Mouse (Mus musculus) ZHBTc4 (cell line): ENCODE results near the gene Rab27a.
"Not testable (repeated sequence)": the region's sequence is repeated elsewhere in the genome, so short reads cannot be mapped to it uniquely, and the experiment has no call there.

Experiments used
- DNase-seq: peaks from one replicate; pipeline ENCODE4 v3.0.0-alpha.2; 2011; ENCODE audit warnings: low read depth, low spot score

The Rab27a gene

DNA sequence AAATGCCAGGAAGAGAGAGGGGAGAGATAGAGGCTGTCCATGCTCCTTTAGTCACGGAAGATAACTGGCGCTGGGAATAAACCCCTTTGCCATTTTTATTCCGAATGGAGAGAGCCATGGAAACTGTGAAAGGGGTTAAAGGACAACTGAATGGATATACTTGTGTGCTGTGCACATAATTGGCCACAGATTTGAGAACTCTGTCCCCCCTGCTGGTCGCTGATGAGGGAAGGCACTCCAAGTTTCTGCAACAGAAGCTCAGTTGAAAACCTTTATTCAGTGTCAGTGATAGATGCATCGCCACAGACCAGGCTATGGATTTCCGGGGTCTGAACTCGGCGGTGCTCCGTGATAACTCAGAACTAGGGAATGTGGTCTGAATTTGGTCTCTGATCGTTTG, 45.5 kb downstream of the Rab27a start:
- DNase-seq = no peak

GRCm38 (mm10) chr9:73091747-73092146, 47.1 kb downstream of the Rab27a start:
- peak; percentile 72 for DNase-seq

DNA sequence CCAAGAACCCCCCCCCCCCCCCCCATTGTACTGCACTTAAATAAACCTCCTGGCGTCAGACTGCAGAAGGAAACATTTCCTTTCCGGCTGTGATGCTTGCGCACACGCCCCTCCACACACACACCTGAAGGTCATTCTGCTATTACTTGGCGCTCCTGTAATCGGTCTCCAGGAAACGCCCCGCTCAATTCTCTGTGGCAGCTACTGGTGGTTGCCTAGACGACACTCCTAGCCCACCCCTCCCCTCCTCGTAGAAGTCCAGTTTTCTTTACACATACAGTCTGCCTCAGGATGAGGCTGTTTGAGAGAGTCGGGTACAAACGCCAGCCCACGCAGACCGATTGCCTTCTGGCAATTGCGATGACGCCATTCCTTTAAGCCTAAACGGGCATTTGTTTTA, 49.9 kb downstream of the Rab27a start:
- DNase-seq = peak; percentile 95

GRCm38 (mm10) chr9:73097898-73098297, 53.2 kb downstream of the Rab27a start:
- no peak for DNase-seq

DNA sequence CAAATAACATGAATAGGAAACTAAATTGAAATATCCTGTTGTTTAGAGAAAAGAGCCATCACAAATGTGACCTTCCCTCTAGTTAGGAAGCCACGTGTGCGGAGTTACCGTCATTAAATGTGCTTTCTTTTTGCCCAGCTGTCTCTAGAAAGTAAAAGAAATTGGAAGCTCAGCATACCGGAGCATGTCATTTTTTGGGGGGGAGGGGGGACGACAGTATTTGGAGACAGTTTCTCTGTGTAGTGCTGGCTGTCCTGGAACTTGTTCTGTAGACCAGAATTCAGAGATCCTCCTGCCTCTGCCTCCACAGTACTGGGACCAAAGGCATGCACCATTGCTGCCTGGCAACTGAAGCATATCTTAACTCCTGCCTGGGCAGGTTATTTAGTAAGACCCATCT, 56.9 kb downstream of the Rab27a start, which contains the start of gene Khdc3:
Khdc3 (plus strand) TSS at position 301 of the 400 bp plus-strand sequence.
- no peak for DNase-seq

- peak; percentile 67 for DNase-seq
These were observed 57.5 kb downstream of the Rab27a start, which contains the start of gene Gm20509 for GRCm38 (mm10) chr9:73102181-73102580. Gm20509 (plus strand) TSS chr9:73102470.

DNA sequence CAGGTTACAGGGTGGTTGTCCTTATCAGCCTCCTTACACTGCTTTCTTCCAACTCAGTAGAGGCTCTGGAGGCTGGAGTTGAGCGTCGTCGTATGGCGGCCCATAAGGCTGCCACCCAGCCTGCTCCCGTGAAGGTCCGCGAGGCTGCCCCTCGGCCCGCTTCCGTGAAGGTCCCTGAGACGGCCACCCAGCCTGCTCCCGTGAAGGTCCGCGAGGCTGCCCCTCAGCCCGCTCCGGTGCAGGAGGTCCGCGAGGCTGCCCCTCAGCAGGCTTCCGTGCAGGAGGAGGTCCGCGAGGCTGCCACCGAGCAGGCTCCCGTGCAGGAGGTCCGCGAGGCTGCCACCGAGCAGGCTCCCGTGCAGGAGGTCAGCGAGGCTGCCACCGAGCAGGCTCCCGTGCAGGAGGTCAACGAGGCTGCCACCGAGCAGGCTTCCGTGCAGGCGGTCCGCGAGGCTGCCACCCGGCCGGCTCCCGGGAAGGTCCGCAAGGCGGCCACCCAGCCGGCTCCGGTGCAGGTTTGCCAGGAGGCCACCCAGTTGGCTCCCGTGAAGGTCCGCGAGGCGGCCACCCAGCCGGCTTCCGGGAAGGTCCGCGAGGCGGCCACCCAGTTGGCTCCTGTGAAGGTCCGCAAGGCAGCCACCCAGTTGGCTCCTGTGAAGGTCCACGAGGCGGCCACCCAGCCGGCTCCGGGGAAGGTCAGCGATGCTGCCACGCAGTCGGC, 58.7 kb downstream of the Rab27a start:
- no peak for DNase-seq

DNA sequence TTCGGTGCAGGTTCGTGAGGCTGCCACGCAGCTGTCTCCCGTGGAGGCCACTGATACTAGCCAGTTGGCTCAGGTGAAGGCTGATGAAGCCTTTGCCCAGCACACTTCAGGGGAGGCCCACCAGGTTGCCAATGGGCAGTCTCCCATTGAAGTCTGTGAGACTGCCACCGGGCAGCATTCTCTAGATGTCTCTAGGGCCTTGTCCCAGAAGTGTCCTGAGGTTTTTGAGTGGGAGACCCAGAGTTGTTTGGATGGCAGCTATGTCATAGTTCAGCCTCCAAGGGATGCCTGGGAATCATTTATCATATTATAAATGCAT, 59.2 kb downstream of the Rab27a start:
- DNase-seq = no peak

DNA sequence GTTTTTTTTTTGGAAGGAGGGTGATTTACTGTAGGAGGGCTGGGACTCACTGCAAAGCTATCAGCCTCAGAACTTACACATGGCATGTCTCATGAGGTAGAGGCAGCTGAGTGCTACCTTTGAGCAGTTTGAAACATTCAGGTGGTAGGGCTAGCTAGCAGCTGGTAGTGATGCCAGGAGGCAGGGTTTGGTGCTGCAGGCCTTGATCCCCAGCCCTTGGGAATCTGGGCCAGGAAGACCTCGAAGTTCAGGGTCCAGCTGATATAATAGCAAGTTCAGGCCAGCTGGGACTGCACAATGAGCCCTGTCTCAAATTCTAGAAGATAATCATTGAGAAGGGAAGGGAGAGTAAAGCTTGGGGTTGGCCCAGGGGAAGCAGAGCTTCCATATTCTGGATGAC, 60.5 kb downstream of the Rab27a start:
- no peak for DNase-seq

DNA sequence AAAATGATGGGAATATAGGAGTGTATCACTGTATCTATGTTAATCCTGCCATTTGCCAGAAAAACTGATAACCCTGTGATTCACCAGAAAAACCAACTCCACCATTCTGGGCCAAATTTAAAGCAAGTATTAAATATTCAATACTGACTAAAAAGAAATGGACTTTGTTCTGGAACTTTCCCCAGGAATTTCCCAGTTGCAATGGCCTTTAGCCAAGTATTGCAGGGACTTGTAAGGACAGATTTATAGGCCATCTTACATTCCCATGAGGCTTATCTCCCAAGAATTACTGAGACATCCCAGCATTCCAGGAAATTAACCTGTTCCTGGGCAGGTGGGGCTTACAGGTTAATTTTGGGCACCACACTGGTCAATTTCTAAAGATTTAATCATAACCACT, 61.1 kb downstream of the Rab27a start:
- no peak for DNase-seq

DNA sequence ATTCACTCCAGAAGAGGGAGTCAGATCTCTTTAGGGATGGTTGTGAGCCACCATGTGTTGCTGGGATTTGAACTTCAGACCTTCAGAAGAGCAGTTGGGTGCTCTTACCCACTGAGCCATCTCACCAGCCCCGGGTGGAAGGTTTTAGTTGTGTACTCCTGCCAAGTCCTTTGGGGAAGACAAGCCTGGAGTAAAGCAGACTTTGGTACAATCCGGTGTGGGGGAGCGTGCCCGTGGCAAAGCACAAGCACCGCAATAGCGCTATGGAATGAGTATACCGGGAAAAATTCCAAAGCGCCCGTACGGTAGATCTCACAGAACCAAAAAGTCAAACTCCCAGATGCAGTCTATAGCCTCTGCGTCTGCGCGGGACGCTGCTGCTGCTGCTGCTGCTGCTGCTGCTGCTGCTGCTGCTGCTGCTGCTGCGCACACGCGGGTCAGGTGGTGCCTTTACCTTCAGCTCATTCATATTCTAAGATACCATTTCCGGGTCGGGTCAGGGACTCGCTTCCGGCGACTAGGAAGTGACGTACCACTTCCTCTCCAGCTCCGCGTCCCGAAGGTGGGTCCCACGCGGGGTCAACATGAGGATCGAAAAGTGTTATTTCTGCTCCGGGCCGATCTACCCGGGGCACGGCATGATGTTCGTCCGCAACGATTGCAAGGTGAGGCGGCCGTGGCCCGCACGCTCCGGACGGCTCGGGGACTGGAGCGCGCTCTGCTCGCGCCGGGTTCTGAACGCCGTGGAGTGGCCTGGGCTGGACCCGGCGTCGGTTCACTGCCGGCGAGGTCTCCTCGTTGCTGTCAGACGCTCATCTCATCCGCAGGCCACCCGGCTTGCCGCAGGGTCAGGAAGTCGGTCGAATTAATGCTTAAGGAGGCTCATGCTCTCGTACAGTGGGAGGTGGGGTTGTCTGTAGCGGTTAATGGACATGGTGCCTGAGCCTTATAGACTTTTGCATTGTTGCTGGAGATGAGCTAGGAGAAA, 68.6 kb downstream of the Rab27a start, which contains the start of gene Rsl24d1:
Rsl24d1 (plus strand) TSS at position 508 of the 988 bp plus-strand sequence.
- peak; percentile 97 for DNase-seq

DNA sequence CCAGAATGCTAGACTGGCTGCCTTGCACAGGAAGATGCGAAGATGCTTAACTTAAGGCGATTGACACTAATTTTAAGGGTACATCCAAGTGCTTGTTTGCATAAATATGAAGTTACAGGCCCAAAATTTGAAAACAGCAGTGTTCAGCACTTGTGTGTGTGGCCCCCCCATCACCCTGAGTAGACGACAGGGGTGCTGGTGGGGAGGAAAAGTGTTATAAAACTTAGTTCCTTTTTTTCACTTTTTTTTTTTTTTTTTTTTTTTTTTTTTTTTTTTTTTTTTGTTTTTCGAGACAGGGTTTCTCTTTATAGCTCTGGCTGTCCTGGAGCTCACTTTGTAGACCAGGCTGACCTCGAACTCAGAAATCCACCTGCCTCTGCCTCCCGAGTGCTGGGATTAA, 72.0 kb downstream of the Rab27a start:
- not testable (repeated sequence) for DNase-seq

- DNase-seq = no peak
These were observed 73.4 kb downstream of the Rab27a start for GRCm38 (mm10) chr9:73118012-73118411.

GRCm38 (mm10) chr9:73121735-73122134, 77.1 kb downstream of the Rab27a start:
- DNase-seq = peak; percentile 71

DNA sequence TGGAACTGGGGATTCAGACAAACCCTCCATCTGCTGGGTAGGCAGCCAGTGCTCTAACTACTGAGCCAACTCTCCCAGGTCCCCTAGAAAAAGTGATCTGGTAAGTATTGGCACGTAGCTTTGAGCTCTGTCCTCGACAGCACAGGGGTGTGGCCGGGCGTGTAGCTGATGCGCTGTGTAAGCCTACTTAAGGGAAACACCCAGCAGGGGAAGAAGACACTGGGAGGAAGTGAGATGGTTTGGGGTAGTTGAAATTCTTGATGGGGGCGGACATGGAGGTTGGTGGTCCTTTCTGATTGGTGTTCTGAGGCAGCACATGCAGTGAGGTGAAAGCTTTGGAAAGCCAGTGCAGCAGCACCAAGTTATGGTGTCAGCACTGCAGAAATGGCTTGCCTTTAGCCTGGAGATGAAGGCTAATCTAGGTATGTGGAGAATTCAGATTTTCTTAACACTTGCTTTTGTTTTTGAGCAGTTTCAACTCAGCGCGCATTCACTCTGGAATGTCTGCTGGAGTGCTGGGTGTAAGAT, 80.5 kb downstream of the Rab27a start:
- DNase-seq = peak; percentile 81

- peak; percentile 25 for DNase-seq
These were observed 82.8 kb downstream of the Rab27a start for GRCm38 (mm10) chr9:73127457-73127856.

DNA sequence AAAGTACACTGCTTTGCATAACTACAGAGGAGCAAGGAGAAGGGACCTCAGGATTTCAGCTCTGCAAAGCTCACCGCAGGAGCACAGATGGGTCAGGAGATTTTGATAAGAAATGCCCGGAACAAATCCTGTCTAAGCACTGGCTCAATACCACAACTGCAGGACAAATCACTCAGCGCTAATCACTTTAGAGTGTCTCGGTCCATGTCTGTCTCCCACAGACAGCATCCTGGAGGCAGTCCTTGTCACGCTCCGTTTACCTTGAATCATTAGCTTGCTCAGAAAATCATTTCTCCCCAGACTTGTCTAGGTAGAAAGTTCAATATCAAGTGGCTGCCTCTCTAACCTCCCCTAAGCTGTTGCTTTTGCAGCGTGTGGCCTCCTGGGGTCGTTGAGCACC, 85.2 kb downstream of the Rab27a start:
- DNase-seq = peak; percentile 14

DNA sequence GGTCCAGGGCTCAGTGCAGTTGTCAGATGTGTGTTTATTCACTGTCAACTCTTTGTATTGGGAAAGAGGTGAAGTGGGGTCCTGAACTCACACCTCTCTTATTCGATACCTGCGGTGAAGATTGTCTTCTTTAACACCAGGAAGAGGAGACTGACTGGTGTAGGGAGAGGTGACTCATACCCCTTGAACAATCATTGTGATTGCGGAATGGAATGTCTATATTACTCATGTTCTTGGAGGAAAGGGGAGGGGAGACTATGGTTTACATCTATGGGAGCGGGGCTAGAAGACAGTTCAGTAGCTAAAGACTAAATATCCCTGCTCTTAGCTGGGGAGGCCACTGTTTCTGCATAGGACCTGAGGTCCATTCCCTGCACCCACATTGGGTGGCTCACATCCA, 85.9 kb downstream of the Rab27a start:
- no peak for DNase-seq

DNA sequence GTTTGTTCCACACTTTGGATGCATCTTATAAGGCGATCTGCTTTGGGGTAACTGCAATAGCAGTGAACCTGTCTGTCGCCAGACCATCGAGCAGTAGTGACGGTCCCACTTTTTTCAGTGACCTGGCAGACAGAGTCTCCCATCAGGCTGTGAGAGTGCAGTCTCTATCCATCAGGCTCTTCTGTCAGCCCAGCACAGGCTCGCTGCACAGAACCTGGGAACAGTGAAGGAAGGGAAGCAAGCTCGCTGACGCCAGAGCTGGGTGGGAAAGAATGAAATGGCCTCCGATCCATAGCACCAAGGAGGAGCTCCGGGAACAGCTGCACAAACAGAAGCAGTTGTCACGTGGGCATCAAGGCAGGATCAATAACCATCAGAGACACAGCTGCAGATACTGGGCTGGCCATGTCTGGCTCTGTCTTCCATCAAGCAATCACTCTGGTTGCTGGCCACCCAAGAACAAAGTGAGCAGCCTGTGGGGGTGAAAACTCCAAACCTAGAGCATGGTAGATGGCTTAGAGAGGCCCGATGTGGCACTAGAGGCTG, 92.8 kb downstream of the Rab27a start:
- no peak for DNase-seq
